Mouse (Mus musculus): ENCODE data around the gene Thap2. TPM values are rescaled to one million over a fixed set of nuclear protein-coding genes. Genes with fewer than 3 reads are reported as not detected.
A peak's percentile ranks its signal among the peaks of the same experiment; 100 is the strongest.

Gene Thap2
- polyA plus RNA-seq, 1 experiment from 2014 or later, result 29.2 TPM

- ATAC-seq (replicated peaks; ENCODE audit: low FRiP score), result no peak
Measured at GRCm38 (mm10) chr10:115329010-115329530, 55.2 kb downstream of the Thap2 start.

GRCm38 (mm10) chr10:115328514-115328913, 55.7 kb downstream of the Thap2 start:
- DNase-seq (ENCODE audit: low spot score), result no peak
- no peak overlapping the region for H3K27ac ChIP-seq (ENCODE audit: low read depth, low read length)
- H3K27me3 ChIP-seq (ENCODE audit: control insufficient read depth, insufficient read depth, low read length), result no peaks in the 10 kb centered on the region
- H3K4me3 ChIP-seq (ENCODE audit: low read depth, low read length), result no peak overlapping the region
- H3K9ac ChIP-seq (ENCODE audit: low read length), result no peak overlapping the region
- H3K36me3 ChIP-seq (ENCODE audit: control insufficient read depth, insufficient read depth, low read length), result no peaks in the 10 kb centered on the region
- no peaks in the 10 kb centered on the region for H3K4me1 ChIP-seq (replicated peaks; ENCODE audit: control insufficient read depth, insufficient read depth, low read length)
- ATAC-seq (replicated peaks; ENCODE audit: low FRiP score), result no peak
- WGBS, result 80% methylated on average over 6 of the region's 6 CpGs
- H3K9me3 ChIP-seq (ENCODE audit: control insufficient read depth, low read length), result no peaks in the 10 kb centered on the region
- H3K4me2 ChIP-seq (ENCODE audit: low read depth, low read length, severe bottlenecking), result no peak overlapping the region

More at GRCm38 (mm10) chr10:115329010-115329530, 55.2 kb downstream of the Thap2 start:
- DNase-seq (ENCODE audit: low spot score), result no peak
- Histone ChIP-seq H3K9me3 (ENCODE audit: control insufficient read depth, low read length) (no peaks in the 10 kb centered on the region), H3K27me3 (ENCODE audit: control insufficient read depth, insufficient read depth, low read length) (no peaks in the 10 kb centered on the region), H3K36me3 (ENCODE audit: control insufficient read depth, insufficient read depth, low read length) (no peaks in the 10 kb centered on the region), H3K27ac (ENCODE audit: low read depth, low read length) (no peak overlapping the region), H3K4me2 (ENCODE audit: low read depth, low read length, severe bottlenecking) (no peak overlapping the region), H3K4me3 (ENCODE audit: low read depth, low read length) (no peak overlapping the region), H3K4me1 (replicated peaks; ENCODE audit: control insufficient read depth, insufficient read depth, low read length) (no peaks in the 10 kb centered on the region), H3K9ac (ENCODE audit: low read length) (no peak overlapping the region)
- 74% methylated on average over 3 of the region's 3 CpGs for WGBS

- Histone ChIP-seq H3K4me3 (ENCODE audit: low read depth, low read length) (no peak overlapping the region), H3K4me1 (replicated peaks; ENCODE audit: control insufficient read depth, insufficient read depth, low read length) (no peaks in the 10 kb centered on the region), H3K27ac (ENCODE audit: low read depth, low read length) (no peak overlapping the region), H3K4me2 (ENCODE audit: low read depth, low read length, severe bottlenecking) (no peak overlapping the region), H3K9me3 (ENCODE audit: control insufficient read depth, low read length) (no peaks in the 10 kb centered on the region), H3K27me3 (ENCODE audit: control insufficient read depth, insufficient read depth, low read length) (no peaks in the 10 kb centered on the region), H3K36me3 (ENCODE audit: control insufficient read depth, insufficient read depth, low read length) (no peaks in the 10 kb centered on the region), H3K9ac (ENCODE audit: low read length) (no peak overlapping the region)
- DNase-seq (ENCODE audit: low spot score) (peak; percentile 79), ATAC-seq (replicated peaks; ENCODE audit: low FRiP score) (peak; percentile 53; the same call in 1 of the 2 replicates)
- WGBS, result 12% methylated on average over 6 of the region's 6 CpGs
Measured at GRCm38 (mm10) chr10:115323295-115323694, 60.9 kb downstream of the Thap2 start.

- DNase-seq (ENCODE audit: low spot score) (peak; percentile 30), ATAC-seq (replicated peaks; ENCODE audit: low FRiP score) (no peak)
- H3K4me2 ChIP-seq (ENCODE audit: low read depth, low read length, severe bottlenecking), result no peak overlapping the region
- H3K9ac ChIP-seq (ENCODE audit: low read length), result no peak overlapping the region
- no peaks in the 10 kb centered on the region for H3K9me3 ChIP-seq (ENCODE audit: control insufficient read depth, low read length)
- H3K36me3 ChIP-seq (ENCODE audit: control insufficient read depth, insufficient read depth, low read length), result no peaks in the 10 kb centered on the region
- H3K4me3 ChIP-seq (ENCODE audit: low read depth, low read length), result no peak overlapping the region
- no peaks in the 10 kb centered on the region for H3K4me1 ChIP-seq (replicated peaks; ENCODE audit: control insufficient read depth, insufficient read depth, low read length)
- 55% methylated on average over 5 of the region's 5 CpGs for WGBS
- no peak overlapping the region for H3K27ac ChIP-seq (ENCODE audit: low read depth, low read length)
- no peaks in the 10 kb centered on the region for H3K27me3 ChIP-seq (ENCODE audit: control insufficient read depth, insufficient read depth, low read length)
Measured at GRCm38 (mm10) chr10:115321317-115322035, 62.8 kb downstream of the Thap2 start.

Other genes with a start within 250 kb of the Thap2 start
- gene Tph2, start 199.4 kb downstream of the Thap2 start, polyA plus RNA-seq (2014; fragmentation: Nextera tagmentation; extraction: Ambion mirVana), result 0.13 TPM in 1 of 2 replicates, not detected in the other
- 45.5 and 52.3 TPM in 2 replicates for gene Tbc1d15, start 133.0 kb downstream of the Thap2 start, polyA plus RNA-seq (2014; fragmentation: Nextera tagmentation; extraction: Ambion mirVana)
- gene Rab21, start 68.8 kb downstream of the Thap2 start, polyA plus RNA-seq (2014; fragmentation: Nextera tagmentation; extraction: Ambion mirVana), result 10.0 and 11.9 TPM in 2 replicates
- 32.6 and 33.7 TPM in 2 replicates for gene Tmem19, start 21.9 kb downstream of the Thap2 start, polyA plus RNA-seq (2014; fragmentation: Nextera tagmentation; extraction: Ambion mirVana)
- gene Zfc3h1, start 516 bp upstream of the Thap2 start, polyA plus RNA-seq (2014; fragmentation: Nextera tagmentation; extraction: Ambion mirVana), result 23.1 and 29.4 TPM in 2 replicates
- not detected in 2 replicates for gene A930009A15Rik, start 185.5 kb upstream of the Thap2 start, polyA plus RNA-seq (2014; fragmentation: Nextera tagmentation; extraction: Ambion mirVana)
- 0.81 and 0.94 TPM in 2 replicates for gene Lgr5, start 203.3 kb upstream of the Thap2 start, polyA plus RNA-seq (2014; fragmentation: Nextera tagmentation; extraction: Ambion mirVana)